Mouse (Mus musculus): ENCODE measurements around the gene Greb1.

Gene Greb1

DNA sequence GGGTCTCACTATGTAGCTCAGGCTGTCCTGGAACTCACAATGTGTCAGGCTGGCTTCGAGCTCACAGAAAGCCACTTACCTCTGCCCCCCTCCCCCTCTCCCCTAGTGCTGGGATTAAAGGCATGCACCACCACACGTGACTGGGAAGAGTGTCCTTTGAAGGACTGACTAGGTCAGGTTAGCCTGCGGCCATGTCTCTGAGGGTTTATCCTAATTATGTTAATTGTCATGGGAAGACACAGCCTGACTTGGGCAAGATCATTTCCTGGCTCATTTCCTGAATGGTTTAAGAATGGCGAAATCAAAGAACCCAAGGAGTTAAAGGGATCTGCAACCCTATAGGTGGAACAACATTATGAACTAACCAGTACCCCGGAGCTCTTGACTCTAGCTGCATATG, 105.9 kb downstream of the Greb1 start:
- no peak for DNase-seq (ENCODE audit: low spot score)

DNA sequence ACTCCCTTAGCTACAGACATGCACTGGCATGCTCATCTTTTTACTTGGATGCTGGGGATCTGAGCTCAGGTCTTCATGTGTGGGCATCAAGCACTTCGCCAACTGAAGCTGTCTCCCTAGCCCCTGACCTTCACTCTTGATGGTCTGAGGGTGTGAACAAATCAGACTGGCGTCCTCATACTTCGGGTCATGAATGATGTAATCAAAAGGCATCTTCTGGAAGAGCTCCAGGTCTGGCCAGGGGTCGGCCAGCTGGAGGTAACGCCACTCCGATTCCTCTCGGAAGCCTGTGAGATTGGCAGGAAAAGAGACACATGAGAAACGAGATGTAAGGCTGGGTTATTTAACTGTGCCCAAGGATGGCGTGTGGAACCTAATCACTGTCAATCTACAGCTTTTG, 110.1 kb downstream of the Greb1 start:
- no peak for DNase-seq (ENCODE audit: low spot score)

DNA sequence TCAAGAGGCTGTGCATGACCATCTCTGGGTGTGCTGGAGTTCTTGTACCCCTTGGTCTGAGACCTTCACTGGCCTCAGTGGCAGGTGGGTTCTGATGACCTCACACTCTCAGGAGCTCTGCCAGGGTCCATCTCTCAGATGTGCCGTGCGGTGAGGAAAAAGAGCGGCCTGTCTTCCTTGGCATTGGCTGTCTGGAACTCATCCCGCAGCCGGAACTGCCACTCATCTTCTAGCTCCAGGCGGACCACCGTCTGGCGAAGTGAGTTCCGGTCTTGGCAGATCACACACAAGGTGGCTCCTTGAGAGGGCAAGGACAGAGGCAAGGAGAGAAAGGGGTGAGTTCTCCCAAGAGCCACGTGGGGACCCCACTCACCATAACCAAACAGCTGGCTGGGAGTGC, 128.4 kb downstream of the Greb1 start:
- no peak for DNase-seq (ENCODE audit: low spot score)

DNA sequence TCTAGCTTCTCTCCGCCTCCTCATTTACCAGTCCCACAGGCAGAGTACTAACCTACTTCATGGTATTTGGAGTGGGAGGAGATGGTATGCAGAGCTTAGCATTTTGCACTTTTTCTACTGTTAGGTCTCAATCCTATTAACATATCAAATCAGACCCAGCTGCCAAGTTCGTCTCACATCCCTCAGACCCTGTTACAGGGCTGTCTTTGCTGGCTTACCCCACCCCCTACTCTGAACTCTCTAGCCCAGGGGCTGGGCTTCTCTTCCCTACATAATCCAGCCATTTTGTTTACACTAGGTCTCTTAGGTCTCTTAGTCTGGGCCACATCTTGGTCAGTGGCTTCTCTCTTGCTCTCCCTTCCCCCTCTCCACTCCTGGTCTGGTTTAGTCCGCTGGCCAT, 131.5 kb downstream of the Greb1 start:
- DNase-seq (ENCODE audit: low spot score): no peak

DNA sequence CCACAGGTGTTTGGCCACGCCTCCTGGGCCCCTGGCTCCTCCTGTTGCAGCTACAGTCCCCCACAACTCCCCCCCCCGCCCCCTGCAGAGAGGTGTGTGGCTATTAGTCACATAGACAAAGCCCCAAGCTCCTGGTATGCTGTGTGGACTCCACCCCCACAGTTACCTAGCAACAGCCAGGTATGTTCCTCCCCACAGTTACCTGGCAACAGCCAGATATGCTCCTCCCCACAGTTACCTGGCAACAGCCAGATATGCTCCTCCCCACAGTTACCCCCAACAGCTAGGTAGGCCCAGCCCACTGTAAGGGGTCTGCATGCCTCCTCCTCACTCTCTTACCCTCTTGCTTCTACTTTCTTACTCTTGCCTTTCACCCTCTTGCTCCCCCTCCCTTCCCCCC, 135.7 kb downstream of the Greb1 start:
- DNase-seq (ENCODE audit: low spot score): no peak

DNA sequence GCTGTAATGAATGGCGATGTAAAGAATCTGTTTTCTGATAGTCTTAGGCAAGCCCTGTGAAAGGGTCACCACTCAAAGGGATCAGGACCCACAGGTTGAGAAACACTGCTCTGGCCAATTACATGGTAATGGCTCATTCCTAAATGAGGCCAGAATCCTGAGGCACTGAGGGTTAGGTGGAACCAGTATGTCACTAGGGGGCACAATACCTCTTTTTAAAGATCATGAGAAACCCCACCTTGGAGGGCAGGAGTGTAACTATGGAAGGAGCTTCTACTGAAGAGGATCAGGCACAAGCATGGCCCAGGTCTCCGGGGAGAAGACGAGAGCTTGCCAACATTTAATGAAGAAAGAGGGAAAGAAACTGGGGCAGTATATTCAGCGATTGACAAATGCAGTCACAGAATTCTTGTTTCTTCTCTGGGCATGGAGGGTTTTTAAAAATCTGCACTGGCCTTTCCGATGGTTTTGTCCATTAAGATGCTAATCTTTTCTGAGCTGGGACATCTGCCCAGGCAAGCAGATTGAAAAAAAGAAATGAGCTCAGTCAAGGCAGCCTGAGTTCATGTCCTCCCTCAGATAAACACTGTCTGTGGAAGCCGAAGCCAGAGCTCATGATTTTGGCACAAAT, 137.6 kb downstream of the Greb1 start:
- DNase-seq (ENCODE audit: low spot score): no peak

DNA sequence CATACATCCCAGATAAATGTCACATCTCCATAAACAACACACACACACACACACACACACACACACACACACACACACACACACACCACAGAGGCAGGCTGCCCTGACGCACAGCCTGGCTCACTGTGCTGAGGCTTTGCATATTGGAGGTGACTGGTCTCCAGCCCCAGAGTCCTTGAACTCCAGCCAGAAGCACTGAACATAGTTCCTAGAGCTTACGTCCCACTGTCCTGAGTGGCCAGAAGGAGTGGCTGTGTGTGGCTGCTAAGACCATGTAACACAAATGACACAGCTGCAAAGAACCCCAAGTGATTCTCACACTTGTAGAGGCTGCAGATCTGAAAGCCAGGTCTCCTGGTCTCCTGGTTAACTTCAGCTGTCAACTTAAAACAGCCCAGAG, 138.8 kb downstream of the Greb1 start:
- DNase-seq (ENCODE audit: low spot score): no peak

DNA sequence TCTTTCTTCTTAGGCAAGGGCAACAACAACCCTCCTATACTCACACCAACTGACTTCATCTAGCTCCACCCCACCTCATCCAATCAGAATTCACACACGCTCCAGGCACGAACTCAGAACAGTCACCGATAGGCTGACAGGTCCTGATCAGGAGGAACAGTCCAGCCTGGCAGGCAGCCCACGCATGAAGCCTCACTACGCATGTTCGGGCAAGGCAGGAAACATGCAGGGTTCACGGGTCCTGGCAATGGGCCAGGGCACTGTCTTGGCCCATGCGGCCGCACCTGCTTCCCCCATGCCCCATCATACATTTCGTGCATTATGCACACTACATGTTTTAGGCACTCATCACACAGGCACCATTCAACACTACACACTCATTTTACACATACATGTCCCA, 139.2 kb downstream of the Greb1 start:
- no peak for DNase-seq (ENCODE audit: low spot score)

DNA sequence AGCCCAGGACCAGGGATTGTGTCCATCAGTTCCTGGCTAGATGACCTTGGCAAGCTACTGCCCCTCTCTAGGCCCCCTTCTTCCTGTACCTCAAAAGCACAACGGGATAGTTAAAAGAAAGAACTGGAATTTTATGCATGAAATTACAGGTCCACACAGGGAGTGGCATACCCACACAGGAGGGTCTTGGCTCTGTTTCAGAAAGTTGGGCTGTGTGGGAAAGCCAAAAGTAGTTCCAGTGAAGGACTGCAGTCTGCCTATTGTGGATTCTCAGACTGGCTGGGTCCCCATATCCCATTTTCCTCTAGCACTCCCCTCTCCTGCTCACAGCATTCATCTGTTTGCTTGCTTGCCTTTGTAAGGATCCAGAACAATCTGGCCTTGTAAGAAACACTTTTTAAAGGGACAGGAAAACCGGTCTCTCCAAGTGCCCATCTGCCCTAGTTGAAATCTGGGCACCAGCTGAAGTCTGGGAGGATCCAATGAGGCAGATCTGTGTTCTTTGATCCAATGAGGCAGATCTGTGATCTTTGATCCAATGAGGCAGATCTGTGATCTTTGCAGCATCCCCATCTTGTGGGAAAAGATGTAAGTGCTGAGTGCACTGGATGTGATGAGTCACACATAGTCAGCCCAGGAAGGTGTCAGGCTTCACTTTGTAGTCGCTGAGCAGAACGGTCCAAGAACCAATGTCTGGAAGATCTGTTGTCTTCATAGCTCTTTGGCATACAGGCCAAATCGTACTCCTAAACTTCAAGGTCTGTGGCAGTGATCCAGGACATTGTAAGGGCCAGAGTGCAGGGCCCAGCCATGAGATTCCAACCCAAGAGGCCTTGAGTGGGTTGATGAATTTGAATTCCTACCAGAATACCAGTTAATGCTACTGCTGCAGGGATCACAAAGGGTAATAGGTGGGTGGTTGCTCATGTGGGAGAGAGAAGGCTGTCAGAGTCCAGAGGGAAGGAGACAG, 143.5 kb downstream of the Greb1 start:
- no peak for DNase-seq (ENCODE audit: low spot score)

DNA sequence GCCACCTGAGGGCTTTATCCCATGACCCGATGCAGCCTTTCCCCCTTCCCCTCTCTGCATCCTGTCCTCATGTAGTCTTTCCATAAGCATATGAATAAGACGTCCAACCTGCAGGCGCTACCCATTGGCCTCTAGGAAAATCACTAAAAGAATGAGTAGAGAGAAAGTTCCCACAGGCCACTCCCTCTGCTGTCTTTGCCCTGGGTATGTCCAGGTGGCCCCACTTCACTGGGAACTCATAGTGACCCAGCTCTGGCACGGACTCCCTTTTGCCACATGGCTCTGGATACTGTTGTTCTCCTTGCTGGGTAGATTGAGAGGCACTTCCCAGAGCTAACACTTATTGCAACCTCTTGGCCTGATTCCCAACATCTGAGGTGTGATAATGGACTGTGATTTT, 145.1 kb downstream of the Greb1 start:
- no peak for DNase-seq (ENCODE audit: low spot score)

DNA sequence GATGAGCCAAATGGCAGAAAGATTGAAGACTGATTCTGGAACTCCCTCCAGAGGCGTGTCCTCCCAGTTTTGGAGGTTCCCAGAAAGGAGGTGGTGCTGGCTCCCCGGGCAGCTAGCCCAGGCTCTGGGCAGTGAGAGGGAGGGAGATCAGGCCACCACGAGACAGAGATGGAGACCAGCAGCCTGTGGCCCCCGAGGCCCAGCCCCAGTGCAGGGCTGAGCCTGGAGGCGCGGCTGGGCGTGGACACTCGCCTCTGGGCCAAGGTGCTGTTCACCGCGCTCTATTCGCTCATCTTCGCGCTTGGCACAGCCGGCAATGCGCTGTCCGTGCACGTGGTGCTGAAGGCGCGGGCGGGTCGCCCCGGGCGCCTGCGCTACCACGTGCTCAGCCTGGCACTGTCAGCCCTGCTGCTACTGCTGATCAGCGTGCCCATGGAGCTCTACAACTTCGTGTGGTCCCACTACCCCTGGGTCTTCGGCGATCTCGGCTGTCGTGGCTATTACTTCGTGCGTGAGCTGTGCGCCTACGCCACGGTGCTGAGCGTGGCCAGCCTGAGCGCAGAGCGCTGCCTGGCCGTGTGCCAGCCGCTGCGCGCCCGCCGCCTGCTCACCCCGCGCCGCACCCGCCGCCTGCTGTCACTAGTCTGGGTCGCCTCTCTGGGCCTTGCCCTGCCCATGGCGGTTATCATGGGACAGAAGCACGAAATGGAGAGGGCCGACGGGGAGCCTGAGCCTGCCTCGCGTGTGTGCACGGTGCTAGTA, 147.2 kb downstream of the Greb1 start, which contains the start of gene Ntsr2:
Ntsr2 (plus strand) TSS at position 51 of the 762 bp plus-strand sequence.
- peak; percentile 81 for DNase-seq (ENCODE audit: low spot score)

DNA sequence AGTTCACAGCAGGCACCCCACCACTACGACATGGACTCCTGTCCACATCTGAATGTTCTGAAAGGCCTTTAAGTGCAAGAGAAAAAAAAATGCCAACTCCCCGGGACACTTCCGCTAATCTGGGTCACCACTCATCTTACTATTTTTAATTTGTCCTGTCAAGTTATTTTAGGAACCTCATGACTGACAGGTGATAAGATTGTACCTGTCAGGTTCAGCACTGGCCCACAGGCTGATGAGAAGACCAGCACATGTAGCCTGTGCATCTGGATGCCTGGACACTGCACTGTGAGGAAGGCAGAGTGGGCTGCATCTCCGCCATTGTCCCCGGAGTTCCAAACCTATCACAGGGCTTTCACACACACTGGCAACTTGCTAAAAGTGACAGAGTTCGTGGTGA, 150.9 kb downstream of the Greb1 start:
- DNase-seq (ENCODE audit: low spot score): no peak

DNA sequence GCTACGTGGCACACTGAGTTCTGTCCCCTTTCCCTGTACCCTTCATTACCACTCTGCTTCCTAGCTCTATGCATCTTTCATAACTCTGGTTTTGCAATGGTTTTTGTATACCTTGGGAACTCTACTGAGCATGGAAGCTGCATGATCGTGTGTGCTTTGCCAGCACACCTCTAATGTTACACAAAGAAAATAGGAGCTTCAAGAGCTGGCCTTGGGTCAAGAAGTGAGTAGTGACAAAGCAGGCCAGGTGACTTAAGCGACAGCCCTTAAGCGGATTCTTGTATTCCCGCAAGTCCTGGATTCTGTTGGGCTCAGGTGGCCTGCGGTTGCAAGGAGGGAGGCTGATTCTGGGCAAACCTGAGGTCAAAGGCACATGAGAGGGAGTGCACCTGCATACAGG, 152.4 kb downstream of the Greb1 start:
- no peak for DNase-seq (ENCODE audit: low spot score)

DNA sequence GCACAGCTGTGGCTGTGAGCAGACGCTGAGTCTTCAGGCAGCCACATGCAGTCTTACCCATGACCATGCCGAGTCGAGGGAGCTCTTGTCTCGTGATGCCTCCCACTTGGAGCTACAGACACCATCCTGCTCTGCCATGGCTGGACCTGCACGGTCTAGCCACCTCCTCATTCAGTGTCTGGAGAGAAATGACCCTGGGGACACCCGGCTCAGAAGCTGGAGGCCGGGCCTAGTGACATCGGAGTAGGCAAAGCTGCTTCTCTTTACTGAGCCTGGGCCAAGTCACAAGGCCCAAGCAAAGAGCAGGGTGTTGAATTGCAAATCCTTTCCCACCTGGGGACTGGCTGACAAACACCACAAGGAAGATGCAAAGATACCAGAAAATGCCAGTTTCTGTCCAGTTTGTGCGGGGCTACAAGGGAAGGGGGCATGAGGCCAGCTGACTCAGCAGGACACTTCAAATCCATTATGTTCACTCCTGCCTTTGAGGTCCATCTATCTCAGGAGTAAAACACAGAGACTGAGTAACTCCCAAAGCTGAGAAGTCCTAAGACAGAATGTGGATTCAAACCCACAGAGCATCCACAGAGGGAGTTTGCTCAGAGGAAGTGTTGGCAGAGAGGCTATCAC, 153.8 kb downstream of the Greb1 start:
- no peak for DNase-seq (ENCODE audit: low spot score)

DNA sequence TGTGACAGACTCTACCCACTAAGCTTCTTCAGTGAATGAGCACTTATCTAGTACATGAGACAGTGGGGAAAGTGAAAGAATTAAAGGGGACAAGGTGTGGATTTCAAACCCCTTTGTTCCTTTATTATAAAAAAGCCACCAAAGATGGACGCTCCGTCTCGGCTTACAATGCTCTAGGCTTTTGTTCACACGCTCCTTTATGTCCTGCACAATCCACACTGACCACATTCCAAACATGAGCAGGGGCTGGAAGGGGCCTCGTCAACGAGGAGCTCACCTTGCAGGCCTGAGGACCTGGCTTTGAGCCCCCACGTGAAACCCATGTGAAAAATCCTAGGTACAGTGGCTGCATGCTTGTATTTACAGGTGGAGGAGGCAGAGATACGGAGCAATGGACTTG, 156.0 kb downstream of the Greb1 start:
- DNase-seq (ENCODE audit: low spot score): no peak

DNA sequence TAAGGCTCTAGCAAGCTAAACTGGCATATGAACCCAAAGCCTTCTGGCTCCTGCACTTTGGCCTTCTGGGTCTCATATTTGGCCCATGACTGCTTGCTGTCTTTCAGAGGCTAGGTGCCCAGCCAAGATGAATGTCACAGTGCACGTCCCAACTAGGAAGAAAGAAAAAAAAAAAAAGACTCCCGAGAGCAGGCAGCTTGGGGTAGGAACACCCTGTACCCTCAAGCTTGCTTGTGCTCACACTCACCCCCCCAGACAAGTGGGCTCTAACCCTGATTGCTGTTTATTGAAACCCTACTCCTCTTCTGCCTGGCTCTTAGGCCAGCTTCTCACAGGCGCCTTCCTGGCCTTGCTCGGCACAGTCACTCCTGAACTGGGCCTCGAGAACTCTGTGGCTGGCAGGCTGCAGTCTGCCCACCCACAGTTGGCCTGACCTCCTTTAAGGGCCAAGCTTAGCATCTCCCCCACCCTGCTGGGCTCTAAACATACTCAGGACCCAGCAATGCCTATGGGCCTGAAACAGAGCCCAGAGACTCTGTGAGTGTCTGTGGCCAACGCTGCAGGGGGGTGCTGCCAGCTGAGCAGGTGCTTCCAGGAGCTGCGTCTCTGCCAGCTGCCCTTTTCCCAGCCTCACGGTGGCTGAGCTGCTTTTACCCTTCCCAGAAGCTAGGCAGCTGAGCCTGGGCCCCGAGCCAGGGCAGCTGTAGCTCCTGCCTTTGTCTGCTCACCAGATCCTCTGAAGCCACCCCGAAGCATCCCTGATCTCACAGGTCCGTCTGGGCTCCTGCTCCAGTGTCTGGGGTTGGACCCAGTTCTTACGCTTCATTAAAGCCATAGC, 157.0 kb downstream of the Greb1 start:
- no peak for DNase-seq (ENCODE audit: low spot score)

DNA sequence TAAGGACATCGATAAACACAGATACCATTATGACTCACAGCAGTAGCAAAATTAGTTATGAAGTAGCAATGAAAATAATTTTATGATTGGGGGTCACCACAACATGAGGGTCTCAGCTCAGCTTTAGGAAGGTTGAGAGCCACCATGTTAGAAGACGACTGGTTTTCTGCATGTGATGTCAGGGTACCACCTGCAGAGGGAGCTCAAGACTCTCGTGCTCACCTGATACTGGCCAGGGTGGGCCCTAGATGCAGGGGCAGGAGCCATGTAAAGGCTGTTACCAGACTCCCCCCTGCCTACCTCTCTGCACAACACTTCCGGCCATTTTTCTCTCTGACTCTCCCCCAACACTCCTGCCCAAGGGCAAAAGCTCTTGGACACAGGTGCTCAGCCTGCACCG, 158.7 kb downstream of the Greb1 start:
- DNase-seq (ENCODE audit: low spot score): no peak

DNA sequence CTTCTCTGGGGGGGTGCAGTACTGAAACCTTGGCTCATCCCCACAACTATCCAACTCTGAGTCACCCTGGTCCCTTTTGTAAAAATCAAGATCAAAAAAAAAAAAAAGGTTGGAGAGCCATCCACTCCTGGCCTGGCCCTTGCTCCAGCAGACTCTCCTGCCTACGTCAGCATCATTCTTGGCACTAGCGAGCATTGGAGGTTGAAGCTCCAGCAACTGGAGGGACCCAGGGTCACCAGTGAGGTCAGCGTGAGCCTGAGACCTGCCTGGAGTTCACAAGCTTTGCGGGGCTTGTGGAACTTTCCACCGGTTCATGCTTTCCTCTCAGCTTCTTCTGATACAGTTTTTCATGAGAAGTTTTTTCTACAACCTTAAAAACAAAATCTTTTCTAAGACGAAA, 160.6 kb downstream of the Greb1 start:
- DNase-seq (ENCODE audit: low spot score): no peak

DNA sequence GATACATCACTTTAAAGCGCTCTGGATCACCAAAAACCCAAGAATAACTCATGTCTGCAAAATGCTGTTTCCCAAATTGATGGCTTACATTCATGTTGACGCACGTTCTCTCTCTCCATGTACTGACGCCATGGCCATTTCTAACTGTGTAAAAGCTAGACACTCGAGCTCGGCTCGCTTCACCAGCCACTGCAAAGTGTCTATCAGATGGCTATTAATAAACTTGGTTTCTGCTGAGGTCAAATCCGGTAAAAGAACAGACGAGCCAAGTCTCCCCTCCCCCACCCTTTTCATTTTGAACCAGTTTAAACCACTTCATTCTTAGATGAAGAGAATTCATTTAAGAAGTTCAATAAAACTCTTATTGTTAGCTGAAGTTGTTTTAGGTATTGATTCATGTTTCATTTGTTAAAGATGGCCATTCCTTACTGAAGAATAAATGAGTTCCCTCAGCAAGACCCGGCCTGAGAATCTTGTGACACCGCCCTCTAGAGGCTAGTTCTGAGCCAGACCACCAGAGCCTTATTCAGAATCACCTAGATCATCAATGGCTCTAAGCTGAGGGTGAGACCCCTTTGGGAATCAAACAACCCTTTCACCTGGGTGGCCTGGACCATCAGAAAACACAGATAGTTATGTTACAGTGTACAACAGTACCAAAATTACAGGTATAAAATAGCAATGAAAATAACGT, 161.5 kb downstream of the Greb1 start:
- no peak for DNase-seq (ENCODE audit: low spot score)

DNA sequence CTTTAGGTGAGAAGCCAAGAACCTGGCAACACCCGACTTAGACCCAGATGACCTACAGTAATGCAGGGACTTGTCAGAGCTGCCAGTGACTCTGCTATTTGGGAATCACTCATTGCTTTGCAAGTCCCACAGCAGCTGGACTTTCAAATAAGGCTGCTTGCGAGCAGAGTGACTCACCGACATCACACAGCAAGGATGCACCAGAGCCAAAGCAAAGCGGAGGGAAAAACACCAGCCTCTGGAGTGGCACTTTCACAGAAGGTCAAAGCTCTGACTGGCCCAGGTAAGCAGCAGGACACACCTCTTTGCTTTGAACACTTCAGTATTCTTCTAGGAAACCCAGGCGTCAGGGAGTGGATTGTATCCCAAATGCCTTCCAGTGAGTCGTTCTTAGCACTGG, 164.9 kb downstream of the Greb1 start:
- no peak for DNase-seq (ENCODE audit: low spot score)

All from urinary bladder, postnatal 14 days (tissue).